Mouse (Mus musculus): ENCODE results near the gene Olfr398. TPM values are rescaled to one million over a fixed set of nuclear protein-coding genes. Genes with fewer than 3 reads are reported as not detected.

Olfr398 gene
- not detected in 2 replicates for polyA plus RNA-seq (2015; fragmentation: Nextera tagmentation; extraction: Ambion mirVana)

- no peaks in the 10 kb centered on the region for H3K36me3 ChIP-seq
- H3K9me3 ChIP-seq, result peaks cover 30% of the 10 kb centered on the region; the same call in 1 of the 2 replicates
- no peak within 1 kb of the TSS for H3K4me3 ChIP-seq
- H3K27me3 ChIP-seq, result no peaks in the 10 kb centered on the region
- H3K27ac ChIP-seq, result no peak within 1 kb of the TSS
- no peak within 1 kb of the TSS for H3K4me2 ChIP-seq (replicated peaks)
- no peak within 1 kb of the TSS for H3K9ac ChIP-seq
- no peak for ATAC-seq (ENCODE audit: low FRiP score, low read depth)
- no peaks in the 10 kb centered on the region for H3K4me1 ChIP-seq
Measured at GRCm38 (mm10) chr11:73990307-73990706, at the start of gene Olfr398. TSS of gene Olfr398 (minus strand) at chr11:73990407.

DNA sequence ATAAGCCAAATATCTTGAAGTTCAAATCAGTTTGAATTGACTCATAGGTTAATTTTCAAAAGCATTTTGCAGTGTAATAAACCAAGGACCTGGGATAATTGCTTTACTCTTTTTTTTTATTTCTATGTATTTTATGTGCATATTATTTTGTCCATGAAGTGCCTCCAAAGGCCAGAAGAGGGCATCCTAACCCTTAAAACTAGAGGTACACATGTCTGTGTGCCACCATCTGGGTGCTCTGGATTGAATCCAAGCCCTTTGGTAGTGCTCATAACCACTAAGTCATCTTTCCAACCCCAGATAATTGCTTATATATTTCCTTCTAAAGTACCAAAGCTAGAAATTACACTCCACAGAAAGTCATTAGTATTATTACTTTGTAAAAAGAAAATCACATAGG is 2.9 kb upstream of the Olfr398 start:
- Histone ChIP-seq H3K9me3 (peaks cover 24% of the 10 kb centered on the region; the same call in 1 of the 2 replicates), H3K27me3 (no peaks in the 10 kb centered on the region), H3K9ac (no peak overlapping the region), H3K36me3 (no peaks in the 10 kb centered on the region), H3K4me1 (no peaks in the 10 kb centered on the region), H3K4me3 (no peak overlapping the region), H3K4me2 (replicated peaks) (no peak overlapping the region), H3K27ac (no peak overlapping the region)
- ATAC-seq (ENCODE audit: low FRiP score, low read depth), result no peak

- H3K27me3 ChIP-seq, result no peaks in the 10 kb centered on the region
- WGBS, result 87% methylated on average over 1 of the region's 1 CpGs
- H3K4me2 ChIP-seq (replicated peaks), result no peak within 1 kb of the TSS
- H3K4me3 ChIP-seq, result no peak within 1 kb of the TSS
- ATAC-seq (ENCODE audit: low FRiP score, low read depth), result no peak
- H3K9ac ChIP-seq, result no peak within 1 kb of the TSS
- no peak within 1 kb of the TSS for H3K27ac ChIP-seq
- H3K36me3 ChIP-seq, result no peaks in the 10 kb centered on the region
- H3K4me1 ChIP-seq, result no peaks in the 10 kb centered on the region
- H3K9me3 ChIP-seq, result peaks cover 17% of the 10 kb centered on the region
Measured at GRCm38 (mm10) chr11:73960517-73960916, 29.7 kb downstream of the Olfr398 start, which contains the start of gene Olfr397. TSS of gene Olfr397 (plus strand) at chr11:73960817.

DNA sequence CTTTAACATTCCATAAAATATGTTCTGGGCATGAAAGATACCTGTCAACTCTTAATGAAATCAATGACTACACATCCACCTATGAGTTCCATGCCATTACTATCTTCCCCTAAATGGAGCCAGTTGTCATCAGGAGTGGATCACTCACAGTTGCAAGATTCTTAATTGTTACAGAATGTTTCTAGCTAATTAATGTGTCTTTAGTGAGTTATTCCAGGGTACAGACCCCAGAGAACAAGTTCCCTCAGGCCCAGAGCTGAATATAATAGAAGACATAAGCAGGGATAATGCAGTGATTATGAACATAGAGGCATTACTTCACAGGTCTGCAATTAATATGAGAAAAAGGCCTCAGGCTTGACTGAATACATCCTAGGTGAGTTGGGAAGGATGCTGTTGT is 53.8 kb downstream of the Olfr398 start, which contains the start of gene Olfr23:
TSS of gene Olfr23 (plus strand) at position 301 of the 400 bp plus-strand sequence.
- H3K4me3 ChIP-seq, result no peak within 1 kb of the TSS
- no peak within 1 kb of the TSS for H3K4me2 ChIP-seq (replicated peaks)
- H3K9ac ChIP-seq, result no peak within 1 kb of the TSS
- H3K36me3 ChIP-seq, result no peaks in the 10 kb centered on the region
- H3K4me1 ChIP-seq, result no peaks in the 10 kb centered on the region
- H3K27ac ChIP-seq, result no peak within 1 kb of the TSS
- H3K9me3 ChIP-seq, result 0 out of 2 replicates have a peak, but pooled peaks cover 7% of the 10 kb centered on the region
- no peaks in the 10 kb centered on the region for H3K27me3 ChIP-seq
- ATAC-seq (ENCODE audit: low FRiP score, low read depth), result no peak

Other genes starting within 250 kb of the Olfr398 start
- not detected in 2 replicates for gene Olfr389, start 209.7 kb downstream of the Olfr398 start, polyA plus RNA-seq (2015; fragmentation: Nextera tagmentation; extraction: Ambion mirVana)
- not detected in 2 replicates for gene Olfr390, start 207.4 kb downstream of the Olfr398 start, polyA plus RNA-seq (2015; fragmentation: Nextera tagmentation; extraction: Ambion mirVana)
- not detected in 2 replicates for gene Olfr391-ps, start 187.4 kb downstream of the Olfr398 start, polyA plus RNA-seq (2015; fragmentation: Nextera tagmentation; extraction: Ambion mirVana)
- gene Olfr392, start 173.4 kb downstream of the Olfr398 start, polyA plus RNA-seq (2015; fragmentation: Nextera tagmentation; extraction: Ambion mirVana), result not detected in 2 replicates
- gene Olfr393, start 139.0 kb downstream of the Olfr398 start, polyA plus RNA-seq (2015; fragmentation: Nextera tagmentation; extraction: Ambion mirVana), result not detected in 2 replicates
- not detected in 2 replicates for gene Olfr394, start 99.6 kb downstream of the Olfr398 start, polyA plus RNA-seq (2015; fragmentation: Nextera tagmentation; extraction: Ambion mirVana)
- gene Olfr395, start 81.1 kb downstream of the Olfr398 start, polyA plus RNA-seq (2015; fragmentation: Nextera tagmentation; extraction: Ambion mirVana), result not detected in 2 replicates
- not detected in 2 replicates for gene Olfr23, start 53.7 kb downstream of the Olfr398 start, polyA plus RNA-seq (2015; fragmentation: Nextera tagmentation; extraction: Ambion mirVana)
- not detected in 2 replicates for gene Olfr397, start 29.6 kb downstream of the Olfr398 start, polyA plus RNA-seq (2015; fragmentation: Nextera tagmentation; extraction: Ambion mirVana)
- not detected in 2 replicates for gene Olfr139, start 66.1 kb upstream of the Olfr398 start, polyA plus RNA-seq (2015; fragmentation: Nextera tagmentation; extraction: Ambion mirVana)
- gene Olfr399, start 66.2 kb upstream of the Olfr398 start, polyA plus RNA-seq (2015; fragmentation: Nextera tagmentation; extraction: Ambion mirVana), result not detected in 2 replicates
- gene Zfp616, start 79.5 kb upstream of the Olfr398 start, polyA plus RNA-seq (2015; fragmentation: Nextera tagmentation; extraction: Ambion mirVana), result not detected in 2 replicates
- not detected in 2 replicates for gene Olfr401, start 123.3 kb upstream of the Olfr398 start, polyA plus RNA-seq (2015; fragmentation: Nextera tagmentation; extraction: Ambion mirVana)
- gene Olfr402, start 163.1 kb upstream of the Olfr398 start, polyA plus RNA-seq (2015; fragmentation: Nextera tagmentation; extraction: Ambion mirVana), result not detected in 2 replicates
- not detected in 2 replicates for gene Olfr403, start 195.8 kb upstream of the Olfr398 start, polyA plus RNA-seq (2015; fragmentation: Nextera tagmentation; extraction: Ambion mirVana)
- gene Olfr43, start 221.0 kb upstream of the Olfr398 start, polyA plus RNA-seq (2015; fragmentation: Nextera tagmentation; extraction: Ambion mirVana), result not detected in 2 replicates